Mouse (Mus musculus): ENCODE measurements around the gene Clrn3.
A peak's percentile ranks its signal among the peaks of the same experiment; 100 is the strongest.
"Not testable (repeated sequence)": the region's sequence is repeated elsewhere in the genome, so short reads cannot be mapped to it uniquely, and the experiment has no call there.

Gene Clrn3

DNA sequence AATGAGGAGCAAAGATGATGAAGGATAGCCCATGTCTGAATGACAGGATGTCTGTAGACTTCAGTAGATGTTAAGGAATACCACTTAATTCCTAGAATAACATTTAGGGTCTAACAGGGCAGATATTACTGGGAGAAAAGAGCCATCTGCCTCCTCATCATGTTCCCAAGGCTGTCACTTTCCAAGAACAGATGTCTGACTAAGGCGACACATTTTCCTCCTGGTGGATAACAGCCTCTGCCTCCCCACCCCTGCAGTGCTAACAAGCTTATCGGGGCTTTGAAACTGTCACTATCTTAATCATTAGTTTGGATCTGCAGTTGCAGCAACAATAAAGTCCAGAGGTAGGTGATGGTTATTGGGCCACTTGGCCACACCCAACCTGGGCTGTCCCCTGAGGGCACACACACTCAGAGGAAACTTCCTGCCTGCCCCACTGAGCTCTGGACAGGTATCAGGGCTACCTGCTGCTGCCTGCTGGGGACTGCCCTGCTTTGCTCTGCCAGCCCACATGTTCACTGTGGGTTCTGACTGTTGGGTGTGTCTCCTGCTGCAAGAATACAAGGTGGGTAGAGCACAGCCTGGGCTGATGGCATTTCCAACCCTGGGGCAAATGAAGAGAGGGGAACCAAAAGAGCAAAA lies 6.2 kb upstream of the Clrn3 start:
- DNase-seq = no peak

DNA sequence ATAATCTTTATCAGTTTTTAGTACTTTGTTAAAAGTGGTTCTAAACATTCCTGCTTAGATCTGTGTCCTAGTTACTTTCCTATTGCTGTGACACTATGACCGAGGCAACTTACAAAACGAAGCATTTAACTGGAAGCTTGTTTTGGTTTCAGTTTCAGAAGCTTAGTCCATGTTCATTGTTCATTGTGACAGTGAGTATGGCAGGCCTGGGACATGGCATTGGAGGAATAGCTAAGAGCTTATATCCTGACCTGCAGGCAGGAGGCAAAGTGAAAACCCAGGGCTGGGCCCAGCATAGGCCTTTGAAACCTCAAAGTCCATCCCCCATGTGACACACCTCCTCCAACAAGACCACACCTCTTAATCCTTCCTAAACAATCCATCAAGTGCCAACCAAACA lies 614 bp upstream of the Clrn3 start:
- no peak for DNase-seq

- DNase-seq = no peak
Observed at GRCm38 (mm10) chr7:135527169-135527568, 1.3 kb downstream of the Clrn3 start.

- DNase-seq = no peak
Observed at GRCm38 (mm10) chr7:135526574-135527152, 1.8 kb downstream of the Clrn3 start.

- no peak for DNase-seq
Observed at GRCm38 (mm10) chr7:135524424-135524967, 4.0 kb downstream of the Clrn3 start.

- peak; percentile 7 for DNase-seq
Observed at GRCm38 (mm10) chr7:135523981-135524380, 4.5 kb downstream of the Clrn3 start.

DNA sequence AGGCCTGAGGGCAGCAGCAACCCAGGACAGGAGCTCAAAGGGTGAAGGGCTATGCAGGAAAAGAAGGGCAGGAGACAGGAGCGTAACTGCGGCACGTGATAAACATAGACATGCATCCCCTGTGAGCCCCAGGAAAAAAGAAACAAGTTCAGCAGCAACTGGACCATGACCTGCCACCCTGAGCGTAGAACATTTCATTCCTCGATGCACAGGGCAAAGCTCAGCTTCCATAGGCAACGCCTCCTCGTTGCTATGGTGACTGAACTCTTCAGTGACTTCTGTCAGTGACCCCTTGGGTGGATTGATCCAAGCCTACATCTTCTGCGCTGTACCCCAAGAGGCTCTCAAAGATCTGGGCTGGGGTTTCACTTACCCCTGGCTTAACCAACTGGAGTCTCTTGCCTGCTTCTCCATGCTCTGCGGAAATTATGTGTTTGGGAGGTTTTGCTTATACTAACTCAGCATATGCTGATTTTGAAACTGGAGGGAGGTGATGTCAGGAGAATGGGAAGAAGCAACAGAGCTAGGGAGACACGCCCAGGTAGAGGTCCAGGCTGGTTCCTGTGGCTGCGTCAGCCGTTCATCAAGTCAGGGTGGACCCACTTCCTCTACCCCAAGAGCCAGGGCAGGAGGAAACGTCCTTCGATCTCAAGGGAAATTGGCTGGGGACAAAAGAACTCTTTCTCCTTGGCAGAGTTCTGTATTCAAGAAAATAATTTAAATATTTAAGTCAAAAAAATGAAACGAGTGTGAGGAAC lies 6.5 kb downstream of the Clrn3 start:
- no peak for DNase-seq

DNA sequence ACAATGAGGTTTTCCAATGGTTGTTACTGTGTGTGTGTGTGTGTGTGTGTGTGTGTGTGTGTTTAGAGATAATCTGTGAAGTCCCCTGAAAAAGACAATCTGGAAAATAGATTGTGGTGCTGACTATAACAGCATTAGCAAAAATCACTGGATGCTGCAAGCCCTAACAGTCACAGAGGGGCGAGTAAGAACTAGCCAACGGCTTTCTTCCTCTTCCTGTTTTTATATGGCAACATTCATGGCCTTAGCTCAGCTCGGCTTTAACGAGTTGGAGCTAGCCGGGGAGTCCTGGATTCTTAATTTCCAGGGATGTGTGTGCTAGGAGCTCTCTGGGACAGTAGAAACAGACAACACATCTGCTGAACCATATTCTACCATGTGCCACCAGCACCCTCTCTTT lies 8.2 kb downstream of the Clrn3 start:
- no peak for DNase-seq

GRCm38 (mm10) chr7:135517191-135517590 lies 11.3 kb downstream of the Clrn3 start:
- no peak for DNase-seq

- no peak for DNase-seq
Observed at GRCm38 (mm10) chr7:135511723-135512122, 16.7 kb downstream of the Clrn3 start.

- no peak for DNase-seq
Observed at GRCm38 (mm10) chr7:135510431-135510830, 18.0 kb downstream of the Clrn3 start.

- DNase-seq = no peak
Observed at GRCm38 (mm10) chr7:135509272-135509671, 19.2 kb downstream of the Clrn3 start.

- no peak for DNase-seq
Observed at GRCm38 (mm10) chr7:135508602-135509001, 19.9 kb downstream of the Clrn3 start.

- DNase-seq = not testable (repeated sequence)
Observed at GRCm38 (mm10) chr7:135506506-135506905, 21.9 kb downstream of the Clrn3 start.

GRCm38 (mm10) chr7:135499403-135499802 lies 29.1 kb downstream of the Clrn3 start:
- DNase-seq = no peak

DNA sequence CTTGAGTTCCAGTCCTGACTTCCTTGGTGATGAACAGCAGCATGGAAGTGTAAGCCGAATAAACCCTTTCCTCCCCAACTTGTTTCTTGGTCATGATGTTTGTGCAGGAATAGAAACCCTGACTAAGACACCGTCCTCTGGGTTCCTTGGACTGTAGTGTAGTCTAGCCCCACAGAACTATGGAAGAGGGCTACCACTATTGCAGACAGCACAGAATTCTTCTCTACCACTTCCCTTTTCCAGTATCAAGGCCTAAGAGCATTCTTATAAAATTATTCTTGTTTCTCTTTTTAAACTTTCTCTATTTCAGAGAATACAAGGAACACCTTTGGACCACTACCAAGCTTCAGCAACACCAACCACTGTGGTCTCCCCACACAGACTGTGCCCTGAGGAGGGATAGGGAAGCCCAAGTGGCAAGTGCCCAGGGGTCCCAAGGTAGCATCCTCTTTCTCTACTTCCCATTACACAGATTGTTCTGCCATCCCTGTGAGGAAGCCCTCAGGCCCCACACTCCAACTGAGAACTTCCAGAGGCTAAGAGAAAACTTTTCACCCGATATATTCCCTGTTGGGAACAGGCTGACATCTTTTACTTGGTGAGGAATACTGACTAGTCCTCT lies 29.8 kb downstream of the Clrn3 start:
- DNase-seq = no peak

DNA sequence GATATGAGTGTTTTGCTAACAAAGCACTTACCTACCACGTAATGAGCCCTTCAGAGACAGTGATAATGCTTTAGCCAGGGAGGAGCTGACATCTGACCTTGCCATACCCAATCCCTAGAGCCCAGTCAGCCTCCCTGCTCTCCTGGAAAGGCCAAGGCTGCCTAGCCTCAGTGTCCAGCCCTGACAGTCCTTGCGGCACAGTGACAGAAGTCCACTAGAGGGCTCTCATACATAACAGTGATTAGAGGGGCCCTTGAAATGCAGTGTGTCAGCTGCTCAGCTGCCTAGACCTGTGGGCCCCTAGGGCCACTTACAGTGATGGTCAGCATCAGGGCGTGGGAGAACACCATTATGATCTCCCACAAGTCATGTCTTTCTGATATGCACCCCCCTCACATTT lies 33.2 kb downstream of the Clrn3 start:
- no peak for DNase-seq

DNA sequence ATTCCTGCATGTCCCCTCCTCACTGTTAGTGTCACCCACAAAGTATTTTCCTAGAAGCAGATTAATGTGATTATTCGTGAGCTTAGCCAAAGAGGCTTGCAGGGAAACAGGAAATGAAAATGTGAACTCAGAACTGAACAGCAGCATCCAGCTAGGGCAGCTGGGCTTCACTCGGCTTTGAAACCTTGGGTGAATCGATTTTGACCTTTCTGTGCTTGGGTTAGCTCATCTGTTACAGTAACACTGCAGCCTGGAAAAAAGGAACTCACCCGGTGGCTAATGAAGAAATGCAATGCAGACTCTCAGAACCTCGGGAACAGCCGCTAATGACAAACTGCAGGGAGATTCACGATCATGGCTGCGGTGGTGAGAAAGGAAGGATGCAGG lies 38.0 kb downstream of the Clrn3 start:
- no peak for DNase-seq

- DNase-seq = no peak
Observed at GRCm38 (mm10) chr7:135489724-135490499, 38.5 kb downstream of the Clrn3 start.

- DNase-seq = no peak
Observed at GRCm38 (mm10) chr7:135488214-135488810, 40.1 kb downstream of the Clrn3 start.

DNA sequence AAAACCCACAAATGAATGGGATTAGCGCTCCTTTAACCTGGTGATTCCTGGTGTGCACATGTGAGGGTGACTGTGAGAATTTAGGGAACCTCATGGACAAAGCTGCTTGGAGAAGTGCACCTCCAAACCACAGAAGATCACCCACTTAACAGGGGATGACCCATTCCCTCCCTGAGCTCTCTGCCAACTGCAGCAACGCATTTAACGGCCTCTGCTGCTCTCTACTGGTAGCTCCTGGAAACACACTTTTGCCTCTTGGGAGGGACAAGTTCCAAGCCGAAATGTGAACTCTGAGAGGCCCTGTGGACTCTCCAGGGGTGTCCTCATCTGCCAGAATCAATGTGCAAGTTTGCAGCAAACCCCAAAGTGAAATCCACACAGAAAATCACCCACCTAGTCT lies 41.0 kb downstream of the Clrn3 start:
- peak; percentile 65 for DNase-seq

Data from liver (tissue).